Mouse (Mus musculus) c-Kit-positive CD71-negative TER-119-negative erythroid progenitor cells, embryonic 14.5 days (primary cell): ENCODE data around the gene Krt81.
A peak's percentile ranks its signal among the peaks of the same experiment; 100 is the strongest.

ENCODE experiments used
- DNase-seq: peaks from one replicate; pipeline ENCODE4 v3.0.0-alpha.2; 2013; ENCODE audit warnings: low read depth

The Krt81 gene

DNA sequence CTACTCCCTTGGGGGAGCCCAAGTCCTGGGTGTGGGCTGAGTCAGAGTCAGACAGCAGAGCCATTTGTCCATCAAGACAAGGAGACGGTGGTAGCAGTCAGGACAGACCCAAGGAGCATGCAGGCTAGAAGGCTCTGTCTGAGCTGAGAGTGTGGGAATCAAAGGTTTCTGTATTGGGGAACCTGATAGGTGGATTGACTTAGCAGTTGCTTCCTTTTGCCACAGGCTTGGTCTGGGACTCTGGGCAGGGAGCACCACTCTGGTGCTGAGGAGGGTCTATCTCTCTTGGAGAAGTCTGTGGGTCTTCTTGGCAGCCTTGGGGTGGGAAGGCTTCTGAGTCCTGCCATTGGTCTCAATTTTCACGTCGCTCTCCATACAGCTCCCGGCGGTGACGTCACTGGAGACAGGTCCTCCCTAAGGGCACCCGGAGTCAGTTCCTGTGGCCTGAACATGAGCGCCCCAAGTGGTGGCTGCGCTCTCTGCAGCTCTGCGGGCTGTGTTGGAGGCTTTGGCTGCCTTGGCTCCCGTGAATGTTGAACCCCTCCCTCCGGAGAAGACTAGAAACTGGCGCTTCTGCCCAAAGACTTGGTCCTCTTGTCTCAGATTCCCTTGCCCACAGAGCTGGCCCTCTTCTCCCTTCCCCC is 10.3 kb downstream of the Krt81 start:
- peak; percentile 66 for DNase-seq

DNA sequence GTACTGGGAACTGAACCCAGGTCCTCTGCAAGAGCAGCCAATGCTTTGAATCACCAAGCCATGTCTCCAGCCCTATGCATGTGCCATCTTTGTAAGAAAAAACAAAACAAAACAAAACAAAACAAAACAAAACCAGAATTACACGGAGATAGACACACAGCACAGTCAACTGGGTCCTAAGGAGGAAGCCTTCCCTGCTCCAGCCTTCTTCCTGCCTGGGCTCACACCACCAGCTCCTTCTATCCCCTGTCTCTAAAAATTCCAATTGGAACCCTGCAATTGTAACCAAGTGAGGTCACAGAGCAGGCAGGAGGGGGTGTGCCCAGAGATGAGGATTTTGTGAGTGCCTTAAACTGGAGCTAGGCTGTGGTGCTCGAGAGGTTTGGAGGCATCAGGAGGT is 16.1 kb downstream of the Krt81 start, which contains the start of gene Krt88:
Gene Krt88, plus strand, starts transcription at position 301 of the 400 bp plus-strand sequence.
- DNase-seq, result no peak

GRCm38 (mm10) chr15:101446572-101446971 is 17.0 kb downstream of the Krt81 start:
- no peak for DNase-seq

GRCm38 (mm10) chr15:101440837-101441236 is 22.7 kb downstream of the Krt81 start:
- DNase-seq, result no peak

GRCm38 (mm10) chr15:101438555-101438954 is 25.0 kb downstream of the Krt81 start, which contains the start of gene Krt87:
Krt87 (minus strand) TSS chr15:101438804.
- no peak for DNase-seq

- no peak for DNase-seq
Measured at GRCm38 (mm10) chr15:101436611-101437010, 26.9 kb downstream of the Krt81 start.

GRCm38 (mm10) chr15:101424914-101425313 is 38.6 kb downstream of the Krt81 start:
- no peak for DNase-seq

DNA sequence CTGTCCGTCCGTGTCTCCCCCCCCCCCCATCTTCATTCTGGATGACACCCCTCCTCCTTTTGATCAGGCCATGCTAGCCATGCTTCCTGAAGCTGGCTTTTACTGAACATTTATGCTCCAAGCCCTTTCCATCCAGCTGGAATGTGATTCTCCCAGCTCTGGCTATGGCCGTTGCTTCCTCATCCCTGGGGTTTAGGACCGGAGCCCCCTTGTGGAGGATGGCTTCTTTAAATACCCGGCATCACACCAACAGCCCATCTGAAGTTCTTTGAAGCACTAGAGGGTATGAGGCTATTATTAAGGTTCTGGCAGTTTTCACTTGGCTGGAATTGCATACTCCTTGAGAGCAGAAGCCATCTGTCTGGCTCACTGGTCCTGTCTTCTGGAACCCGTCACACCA is 42.6 kb downstream of the Krt81 start:
- no peak for DNase-seq

GRCm38 (mm10) chr15:101418950-101419349 is 44.6 kb downstream of the Krt81 start:
- DNase-seq, result no peak

DNA sequence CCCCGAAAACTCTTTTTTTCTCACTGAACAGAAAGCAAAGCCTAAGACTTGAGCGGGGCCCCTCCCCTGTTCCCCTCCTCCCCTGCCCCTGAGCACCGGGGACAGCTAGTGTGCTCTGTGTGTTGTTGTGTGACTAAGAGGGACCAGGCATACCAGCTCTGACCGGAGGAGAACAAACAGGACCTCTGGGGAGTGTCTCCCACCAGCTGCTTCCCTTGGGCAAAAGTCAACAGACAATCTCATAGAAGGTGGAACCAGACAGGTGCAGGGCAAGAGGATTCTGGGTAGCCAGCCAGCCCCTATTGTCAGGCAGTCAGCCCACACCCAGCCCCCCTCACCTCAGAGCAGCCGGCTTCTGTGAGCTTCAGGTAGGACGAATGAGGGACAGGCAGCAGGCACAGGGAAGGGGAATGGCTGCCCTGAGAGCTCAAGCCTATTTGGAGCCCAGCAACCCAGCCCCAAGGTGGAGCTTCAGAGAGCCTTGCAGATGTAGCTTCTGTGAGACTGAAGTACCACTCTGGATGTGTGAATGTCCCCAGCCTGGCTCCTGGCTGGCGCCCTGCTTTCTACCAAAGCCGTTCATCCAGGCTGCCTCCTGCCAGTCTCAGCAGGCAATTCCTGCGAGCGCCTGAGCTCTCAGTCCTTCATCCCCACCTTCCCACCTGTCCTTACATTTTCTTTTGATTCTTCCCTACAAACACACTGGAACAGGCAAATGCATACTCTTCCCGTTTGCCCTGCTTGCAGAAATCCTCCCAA is 48.6 kb downstream of the Krt81 start:
- DNase-seq, result no peak

- no peak for DNase-seq
Measured at GRCm38 (mm10) chr15:101413916-101414635, 49.5 kb downstream of the Krt81 start.

- DNase-seq, result no peak
Measured at GRCm38 (mm10) chr15:101412188-101412587, 51.4 kb downstream of the Krt81 start.

DNA sequence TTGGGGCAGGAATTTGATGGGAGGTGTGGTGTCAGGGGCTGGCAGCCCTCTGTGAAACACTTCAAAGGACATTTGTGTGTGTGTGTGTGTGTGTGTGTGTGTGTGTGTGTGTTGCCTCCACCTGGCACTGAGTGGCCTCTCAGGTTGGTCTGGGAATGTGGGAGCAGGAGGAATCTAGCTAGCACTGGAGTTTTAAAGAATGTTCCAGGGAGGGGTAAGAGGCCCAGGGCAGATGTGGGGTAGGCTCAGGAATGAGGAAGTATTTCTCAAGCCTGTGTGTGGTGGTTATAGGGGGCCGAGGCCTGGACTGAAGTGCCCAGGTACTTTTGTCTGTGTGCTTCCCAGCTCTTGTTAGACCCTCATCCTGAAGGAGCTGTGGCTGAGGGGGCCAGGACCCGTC is 52.8 kb downstream of the Krt81 start, which contains the start of gene Krt7:
Gene Krt7, plus strand, starts transcription at position 269 of the 400 bp plus-strand sequence.
- no peak for DNase-seq
